Mouse (Mus musculus) small intestine, adult 2 months (tissue): ENCODE data around the gene Foxp1. TPM values are rescaled to one million over a fixed set of nuclear protein-coding genes. Genes with fewer than 3 reads are reported as not detected.
A peak's percentile ranks its signal among the peaks of the same experiment; 100 is the strongest.

Experiments used
- H3K27ac ChIP-seq: fragments of 200-500 bp; 2 replicates; pipeline ENCODE4 v1.5.1; 2012; ENCODE audit warnings: low read depth, low read length, control low read depth, inconsistent platforms; ENCODE audit not compliant: insufficient read depth
- H3K27me3 ChIP-seq: fragments of 200-500 bp; 2 replicates; pipeline ENCODE4 v1.6.1; 2012; ENCODE audit warnings: mild to moderate bottlenecking, moderate library complexity, low read length, inconsistent platforms; ENCODE audit not compliant: control insufficient read depth, insufficient read depth
- H3K36me3 ChIP-seq: fragments of 200-500 bp; 2 replicates; pipeline ENCODE4 v1.6.1; 2012; ENCODE audit warnings: mild to moderate bottlenecking, low read length, control low read depth, inconsistent platforms; ENCODE audit not compliant: control insufficient read depth, insufficient read depth
- H3K4me1 ChIP-seq: fragments of 200-500 bp; 2 replicates; pipeline ENCODE4 v1.6.1; 2012; ENCODE audit warnings: low read length, inconsistent platforms, mixed read lengths; ENCODE audit not compliant: control insufficient read depth, insufficient read depth, insufficient read length
- H3K4me3 ChIP-seq: fragments of 200-500 bp; 2 replicates; pipeline ENCODE4 v1.5.1; 2012; ENCODE audit warnings: low read depth, mild to moderate bottlenecking, control low read depth, inconsistent platforms, low read length, moderate library complexity
- CTCF ChIP-seq: fragments of 200-500 bp; IDR thresholded peaks from 2 replicates; pipeline ENCODE4 v1.5.1; 2012; ENCODE audit warnings: low read depth, mild to moderate bottlenecking, control low read depth, inconsistent platforms, low read length, moderate library complexity, mixed read lengths; ENCODE audit not compliant: insufficient replicate concordance, insufficient read length; ENCODE audit errors: extremely low read depth
- POLR2A ChIP-seq: fragments of 200-500 bp; IDR thresholded peaks from 2 replicates; pipeline ENCODE4 v1.6.1; 2012; ENCODE audit warnings: low read depth, mild to moderate bottlenecking, control low read depth, inconsistent platforms, low read length, moderate library complexity
- WGBS: fragments of 180-500 bp; shearing (Covaris S2); methylation state at CpG from one replicate; pipeline ENCODE4 v1.1.7; 2018; 5-methylcytosine and 5-hydroxymethylcytosine counted together
- polyA plus RNA-seq: library from polyadenylated mRNA; depleted of rRNA; stranded (reverse); fragments of >200 nt; gene quantifications from 2 replicates; pipeline ENCODE4 v1.2.3, GENCODE M21; 2012

Foxp1 gene
- polyA plus RNA-seq, 1 experiment: 52.2 TPM

DNA sequence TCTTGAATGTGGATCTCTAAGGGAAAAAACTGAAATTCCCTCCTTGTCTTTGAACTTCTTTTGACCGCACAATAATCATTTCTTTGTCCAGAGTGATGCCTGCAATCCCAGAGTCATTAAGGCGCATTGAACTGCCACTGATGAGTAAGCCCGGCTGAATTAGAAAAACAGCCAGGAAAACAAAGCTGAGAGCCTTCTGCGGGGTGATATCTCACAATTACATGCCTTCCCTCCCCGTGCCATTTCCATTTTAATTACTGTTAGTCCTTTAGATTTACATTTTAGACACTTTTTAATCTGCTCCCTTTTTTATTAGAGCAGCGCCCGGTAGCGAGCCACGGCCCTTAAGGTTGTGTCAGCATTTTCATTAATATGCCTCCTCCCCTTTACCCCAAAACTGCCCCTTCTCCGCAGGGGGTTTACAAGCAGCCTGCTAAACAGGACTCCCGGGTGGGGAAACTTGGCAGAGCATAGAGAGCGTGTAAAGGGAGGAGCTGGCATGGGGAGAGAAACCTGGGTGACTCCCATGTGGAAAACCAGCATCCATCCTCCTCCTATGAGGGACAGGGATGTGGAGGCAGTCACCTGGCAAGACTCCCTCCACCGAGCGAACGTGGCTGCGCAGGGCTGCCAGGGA lies 508.5 kb downstream of the Foxp1 start:
- no peak for TF ChIP-seq CTCF
- no peak for TF ChIP-seq POLR2A
- no peak overlapping the region for H3K4me3 ChIP-seq
- H3K27ac ChIP-seq: no peak overlapping the region
- peaks cover 7% of the 10 kb centered on the region; the same call in 1 of the 2 replicates for H3K4me1 ChIP-seq
- H3K27me3 ChIP-seq: no peaks in the 10 kb centered on the region
- WGBS: 81% methylated on average over 16 of the region's 16 CpGs
- peaks cover 35% of the 10 kb centered on the region for H3K36me3 ChIP-seq

- H3K27me3 ChIP-seq: no peaks in the 10 kb centered on the region
- H3K4me3 ChIP-seq: no peak overlapping the region
- H3K4me1 ChIP-seq: peaks cover 7% of the 10 kb centered on the region; the same call in 1 of the 2 replicates
- peak overlapping the region; percentile 16; the same call in 1 of the 2 replicates for H3K27ac ChIP-seq
- 69% methylated on average over 14 of the region's 14 CpGs for WGBS
- TF ChIP-seq CTCF (no peak), POLR2A (no peak)
- H3K36me3 ChIP-seq: peaks cover 39% of the 10 kb centered on the region
These were observed 509.2 kb downstream of the Foxp1 start for GRCm38 (mm10) chr6:99013119-99013865.

DNA sequence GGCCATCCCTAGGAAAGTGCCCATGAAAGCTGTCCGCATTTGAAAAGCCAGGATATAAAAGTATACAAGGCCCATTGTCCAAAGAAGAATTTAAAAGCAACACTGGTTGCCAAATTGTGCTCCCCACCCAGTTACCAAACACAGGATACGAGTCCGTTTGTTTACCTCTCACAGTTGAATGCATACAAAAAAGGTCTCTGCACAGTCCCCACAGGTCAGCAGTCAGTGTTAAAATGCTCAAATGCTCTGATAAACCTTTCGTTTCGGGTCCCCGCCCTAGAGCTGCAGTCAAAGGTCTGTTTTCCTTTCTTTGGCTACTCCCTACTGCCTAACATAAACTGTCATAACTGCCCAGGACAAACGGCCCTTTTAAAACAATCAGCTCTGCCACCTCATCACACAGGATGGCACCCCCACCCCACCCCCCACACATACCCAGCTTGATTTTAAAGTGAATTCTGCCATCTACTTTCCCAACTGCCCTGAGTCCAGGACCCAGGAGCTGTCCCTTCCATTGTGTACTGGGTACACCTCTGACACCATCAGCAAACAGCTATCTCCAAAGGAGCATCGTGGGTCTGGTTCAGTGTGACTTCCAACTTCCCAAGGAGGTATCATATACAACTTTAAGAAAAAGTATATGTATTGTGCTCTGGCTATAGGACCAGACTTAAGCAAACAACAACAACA lies 510.5 kb downstream of the Foxp1 start:
- H3K36me3 ChIP-seq: peaks cover 47% of the 10 kb centered on the region
- H3K27ac ChIP-seq: peak overlapping the region; percentile 27
- no peak for TF ChIP-seq POLR2A
- no peak for TF ChIP-seq CTCF
- no peak overlapping the region for H3K4me3 ChIP-seq
- peaks cover 7% of the 10 kb centered on the region; the same call in 1 of the 2 replicates for H3K4me1 ChIP-seq
- no peaks in the 10 kb centered on the region for H3K27me3 ChIP-seq
- WGBS: 28% methylated on average over 8 of the region's 8 CpGs

DNA sequence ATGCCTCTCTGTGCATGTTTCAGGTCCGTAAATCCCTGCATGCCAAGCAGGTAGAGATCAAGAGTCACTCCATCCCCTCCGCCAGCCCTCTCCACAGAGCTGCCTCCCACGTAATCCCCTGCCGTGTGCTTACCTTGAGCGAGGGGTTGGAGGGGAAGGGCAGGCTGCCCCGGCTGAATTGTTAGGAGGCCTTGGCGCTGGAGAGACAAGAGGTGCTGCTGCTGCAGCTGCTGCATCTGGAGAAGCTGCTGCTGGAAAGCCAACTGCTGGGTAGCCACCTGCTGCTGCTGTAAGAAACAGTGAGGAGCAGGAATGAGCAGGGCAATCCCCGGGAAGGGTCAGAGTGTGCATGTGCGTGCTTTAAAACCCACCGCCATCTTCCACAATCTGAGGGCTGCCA lies 512.8 kb downstream of the Foxp1 start:
- H3K36me3 ChIP-seq: peaks cover 40% of the 10 kb centered on the region
- H3K27me3 ChIP-seq: no peaks in the 10 kb centered on the region
- 88% methylated on average over 10 of the region's 10 CpGs for WGBS
- no peak overlapping the region for H3K4me3 ChIP-seq
- TF ChIP-seq CTCF: no peak
- TF ChIP-seq POLR2A: no peak
- no peak overlapping the region for H3K27ac ChIP-seq
- H3K4me1 ChIP-seq: peaks cover 7% of the 10 kb centered on the region; the same call in 1 of the 2 replicates

- peaks cover 7% of the 10 kb centered on the region; the same call in 1 of the 2 replicates for H3K4me1 ChIP-seq
- 90% methylated on average over 1 of the region's 1 CpGs for WGBS
- H3K27me3 ChIP-seq: no peaks in the 10 kb centered on the region
- H3K4me3 ChIP-seq: no peak overlapping the region
- peaks cover 36% of the 10 kb centered on the region for H3K36me3 ChIP-seq
- TF ChIP-seq POLR2A (no peak), CTCF (peak; percentile 37; the same call in 1 of the 2 replicates)
- no peak overlapping the region for H3K27ac ChIP-seq
These were observed 514.0 kb downstream of the Foxp1 start for GRCm38 (mm10) chr6:99008565-99008964.

DNA sequence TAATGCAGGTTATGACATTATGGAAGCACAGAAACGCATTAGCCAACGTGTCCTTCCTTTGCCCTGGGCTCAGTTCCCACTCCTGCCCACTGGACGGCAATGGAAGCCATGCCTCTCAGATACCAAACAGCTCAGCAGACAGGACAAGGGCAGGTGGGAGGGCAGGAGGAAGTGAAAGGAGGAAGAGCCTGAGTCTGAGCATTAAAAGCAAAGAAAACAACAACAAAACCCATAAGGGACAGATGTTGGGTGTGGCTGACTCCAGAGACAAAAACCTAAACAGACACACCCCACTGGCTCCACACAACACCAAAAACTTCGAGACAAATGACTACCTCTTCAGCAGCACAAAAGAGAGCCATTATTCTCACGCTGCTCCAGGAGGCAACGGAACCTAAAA lies 515.0 kb downstream of the Foxp1 start:
- H3K4me1 ChIP-seq: peaks cover 5% of the 10 kb centered on the region; the same call in 1 of the 2 replicates
- H3K4me3 ChIP-seq: no peak overlapping the region
- no peak overlapping the region for H3K27ac ChIP-seq
- H3K27me3 ChIP-seq: no peaks in the 10 kb centered on the region
- TF ChIP-seq CTCF (no peak), POLR2A (no peak)
- 55% methylated on average over 6 of the region's 6 CpGs for WGBS
- H3K36me3 ChIP-seq: peaks cover 43% of the 10 kb centered on the region
